Mouse (Mus musculus) embryonic facial prominence, embryonic 10.5 days (tissue): Measurements from ENCODE around the gene Fam187b. TPM values are rescaled to one million over a fixed set of nuclear protein-coding genes. Genes with fewer than 3 reads are reported as not detected.

ENCODE experiments used
- DNase-seq: peaks from one replicate; pipeline ENCODE4 v3.0.0-alpha.2; 2017; ENCODE audit warnings: low spot score
- H3K27ac ChIP-seq: fragments of 300-500 bp; sonication (generic); replicated peaks from 2 replicates; pipeline ENCODE4 v1.5.1; 2016; ENCODE audit warnings: mild to moderate bottlenecking
- H3K27me3 ChIP-seq: fragments of 300-500 bp; sonication (generic); replicated peaks from 2 replicates; pipeline ENCODE4 v1.6.1; 2016; ENCODE audit warnings: low read depth, mild to moderate bottlenecking; ENCODE audit not compliant: poor library complexity, severe bottlenecking
- H3K36me3 ChIP-seq: fragments of 300-500 bp; sonication (generic); replicated peaks from 2 replicates; pipeline ENCODE4 v1.6.1; 2016; ENCODE audit warnings: mild to moderate bottlenecking, moderate library complexity
- H3K4me1 ChIP-seq: fragments of 300-500 bp; sonication (generic); 2 replicates; pipeline ENCODE4 v1.6.1; 2016
- H3K4me3 ChIP-seq: fragments of 300-500 bp; sonication (generic); 2 replicates; pipeline ENCODE4 v1.5.1; 2016; ENCODE audit warnings: mild to moderate bottlenecking, moderate library complexity
- H3K9me3 ChIP-seq: fragments of 300-500 bp; sonication (generic); 2 replicates; pipeline ENCODE4 v1.6.1; 2016; ENCODE audit warnings: mild to moderate bottlenecking
- WGBS: fragments of 180-500 bp; shearing (Covaris S2); methylation state at CpG from one replicate; pipeline ENCODE4 v1.1.7; 2016; 5-methylcytosine and 5-hydroxymethylcytosine counted together
- polyA plus RNA-seq: library from polyadenylated mRNA; unstranded; fragments of >200 nt; fragmentation: Nextera tagmentation; extraction: Ambion mirVana; gene quantifications from 2 replicates; pipeline ENCODE4 v1.2.1, GENCODE M21; 2016

Gene Fam187b
- polyA plus RNA-seq, 1 experiment from 2014 or later: 2.9 TPM

GRCm38 (mm10) chr7:31034789-31035188 is 61.2 kb downstream of the Fam187b start:
- peak; percentile 14 for DNase-seq
- no peak overlapping the region for H3K27ac ChIP-seq
- no peaks in the 10 kb centered on the region for H3K36me3 ChIP-seq
- H3K27me3 ChIP-seq: peaks cover 6% of the 10 kb centered on the region; the same call in 1 of the 2 replicates
- WGBS: 69% methylated on average over 11 of the region's 11 CpGs
- no peaks in the 10 kb centered on the region for H3K9me3 ChIP-seq
- no peaks in the 10 kb centered on the region for H3K4me1 ChIP-seq
- no peak overlapping the region for H3K4me3 ChIP-seq

- no peak for DNase-seq
- peaks cover 10% of the 10 kb centered on the region for H3K27me3 ChIP-seq
- 83% methylated on average over 11 of the region's 11 CpGs for WGBS
- H3K4me1 ChIP-seq: no peaks in the 10 kb centered on the region
- no peak overlapping the region for H3K27ac ChIP-seq
- H3K4me3 ChIP-seq: no peak overlapping the region
- H3K36me3 ChIP-seq: no peaks in the 10 kb centered on the region
- H3K9me3 ChIP-seq: no peaks in the 10 kb centered on the region
Observed at GRCm38 (mm10) chr7:31035291-31035690, 61.7 kb downstream of the Fam187b start.

- DNase-seq: no peak
- Histone ChIP-seq H3K4me1 (peaks cover 6% of the 10 kb centered on the region), H3K27ac (no peak overlapping the region), H3K36me3 (no peaks in the 10 kb centered on the region), H3K27me3 (peaks cover 26% of the 10 kb centered on the region), H3K4me3 (no peak overlapping the region), H3K9me3 (no peaks in the 10 kb centered on the region)
- 83% methylated on average over 7 of the region's 7 CpGs for WGBS
Observed at GRCm38 (mm10) chr7:31036917-31037316, 63.3 kb downstream of the Fam187b start.

GRCm38 (mm10) chr7:31037675-31038074 is 64.1 kb downstream of the Fam187b start:
- DNase-seq: no peak
- Histone ChIP-seq H3K9me3 (no peaks in the 10 kb centered on the region), H3K36me3 (no peaks in the 10 kb centered on the region), H3K27me3 (peaks cover 34% of the 10 kb centered on the region), H3K4me1 (peaks cover 12% of the 10 kb centered on the region), H3K27ac (no peak overlapping the region), H3K4me3 (no peak overlapping the region)
- 74% methylated on average over 2 of the region's 2 CpGs for WGBS

- WGBS: 90% methylated on average over 4 of the region's 4 CpGs
- Histone ChIP-seq H3K27me3 (peaks cover 47% of the 10 kb centered on the region), H3K4me3 (no peak overlapping the region), H3K4me1 (peaks cover 12% of the 10 kb centered on the region), H3K9me3 (no peaks in the 10 kb centered on the region), H3K27ac (no peak overlapping the region), H3K36me3 (no peaks in the 10 kb centered on the region)
- DNase-seq: no peak
Observed at GRCm38 (mm10) chr7:31039011-31039410, 65.4 kb downstream of the Fam187b start.

Other genes starting within 250 kb of the Fam187b start
- gene Tmem147, start 244.2 kb upstream of the Fam187b start, polyA plus RNA-seq: 147 and 151 TPM in 2 replicates
- gene Gapdhs, start 230.1 kb upstream of the Fam187b start, polyA plus RNA-seq: 0.36 and 0.59 TPM in 2 replicates
- 0.68 and 1.0 TPM in 2 replicates for gene Sbsn, start 222.3 kb upstream of the Fam187b start, polyA plus RNA-seq
- gene Dmkn, start 210.0 kb upstream of the Fam187b start, polyA plus RNA-seq: not detected in 2 replicates
- gene Krtdap, start 185.9 kb upstream of the Fam187b start, polyA plus RNA-seq: not detected in 2 replicates
- gene Ffar2, start 150.0 kb upstream of the Fam187b start, polyA plus RNA-seq: not detected in 2 replicates
- gene Ffar3, start 117.6 kb upstream of the Fam187b start, polyA plus RNA-seq: not detected in 2 replicates
- gene Ffar1, start 112.2 kb upstream of the Fam187b start, polyA plus RNA-seq: 0.05 TPM in 1 of 2 replicates, not detected in the other
- gene Cd22, start 93.4 kb upstream of the Fam187b start, polyA plus RNA-seq: 0.08 and 0.27 TPM in 2 replicates
- 0.32 and 0.39 TPM in 2 replicates for gene Mag, start 58.9 kb upstream of the Fam187b start, polyA plus RNA-seq
- gene Hamp2, start 49.1 kb upstream of the Fam187b start, polyA plus RNA-seq: not detected in 2 replicates
- gene Hamp, start 29.8 kb upstream of the Fam187b start, polyA plus RNA-seq: not detected in 2 replicates
- 25.1 and 29.6 TPM in 2 replicates for gene Usf2, start 17.0 kb upstream of the Fam187b start, polyA plus RNA-seq
- gene Lsr, start 326 bp upstream of the Fam187b start, polyA plus RNA-seq: 33.1 and 33.4 TPM in 2 replicates
- 9.1 and 9.5 TPM in 2 replicates for gene Fxyd5, start 68.7 kb downstream of the Fam187b start, polyA plus RNA-seq
- gene Fxyd7, start 77.7 kb downstream of the Fam187b start, polyA plus RNA-seq: 0.55 and 3.1 TPM in 2 replicates
- 9.8 and 12.2 TPM in 2 replicates for gene Fxyd1, start 83.4 kb downstream of the Fam187b start, polyA plus RNA-seq
- 2.5 and 2.8 TPM in 2 replicates for gene Lgi4, start 85.6 kb downstream of the Fam187b start, polyA plus RNA-seq
- 7.5 and 8.8 TPM in 2 replicates for gene Fxyd3, start 102.9 kb downstream of the Fam187b start, polyA plus RNA-seq
- 4.0 and 4.3 TPM in 2 replicates for gene Hpn, start 141.5 kb downstream of the Fam187b start, polyA plus RNA-seq
- 1.2 and 1.3 TPM in 2 replicates for gene Scn1b, start 153.2 kb downstream of the Fam187b start, polyA plus RNA-seq
- gene Gramd1a, start 182.1 kb downstream of the Fam187b start, polyA plus RNA-seq: 96.1 and 102 TPM in 2 replicates